Mouse (Mus musculus) midbrain, embryonic 14.5 days (tissue): Measurements from ENCODE around the gene Slc25a25. TPM values are rescaled to one million over a fixed set of nuclear protein-coding genes. Genes with fewer than 3 reads are reported as not detected.

ENCODE experiments used
- ATAC-seq: fragments of 200-750 bp; cut with Nextera tagmentation; 2 replicates; pipeline ENCODE4 v1.8.0; 2017; ENCODE audit warnings: moderate number of reproducible peaks, moderate library complexity; ENCODE audit not compliant: low FRiP score, low TSS enrichment
- DNase-seq: peaks from one replicate; pipeline ENCODE4 v3.0.0-alpha.2; 2015
- H3K27ac ChIP-seq: fragments of 300-500 bp; sonication (generic); replicated peaks from 2 replicates; pipeline ENCODE4 v1.5.1; 2014; ENCODE audit warnings: mild to moderate bottlenecking, low read depth, low read length, moderate library complexity
- H3K27me3 ChIP-seq: fragments of 300-500 bp; sonication (generic); 2 replicates; pipeline ENCODE4 v1.6.1; 2014; ENCODE audit warnings: low read length, control low read depth, mixed read lengths; ENCODE audit not compliant: control insufficient read depth, insufficient read depth
- H3K36me3 ChIP-seq: fragments of 300-500 bp; sonication (generic); 2 replicates; pipeline ENCODE4 v1.6.1; 2014; ENCODE audit warnings: low read length, control low read depth; ENCODE audit not compliant: control insufficient read depth, insufficient read depth
- H3K4me1 ChIP-seq: fragments of 300-500 bp; sonication (generic); 2 replicates; pipeline ENCODE4 v1.6.1; 2014; ENCODE audit warnings: mild to moderate bottlenecking, antibody characterized with exemption, low read length, control low read depth; ENCODE audit not compliant: control insufficient read depth, insufficient read depth
- H3K4me2 ChIP-seq: fragments of 300-500 bp; sonication (generic); 2 replicates; pipeline ENCODE4 v1.6.1; 2014; ENCODE audit warnings: mild to moderate bottlenecking, low read length, moderate library complexity
- H3K4me3 ChIP-seq: fragments of 300-500 bp; sonication (generic); replicated peaks from 2 replicates; pipeline ENCODE4 v1.5.1; 2014; ENCODE audit warnings: low read depth, low read length
- H3K9ac ChIP-seq: fragments of 300-500 bp; sonication (generic); replicated peaks from 2 replicates; pipeline ENCODE4 v1.6.1; 2014; ENCODE audit warnings: mild to moderate bottlenecking, low read length, moderate library complexity
- H3K9me3 ChIP-seq: fragments of 300-500 bp; sonication (generic); 2 replicates; pipeline ENCODE4 v1.6.1; 2016; ENCODE audit warnings: low read length, control low read depth, mixed read lengths; ENCODE audit not compliant: control insufficient read depth
- WGBS: fragments of 180-500 bp; shearing (Covaris S2); extraction: QIAGEN DNeasy Blood & Tissue Kit; methylation state at CpG from one replicate; pipeline ENCODE4 v1.1.7; 2014; 5-methylcytosine and 5-hydroxymethylcytosine counted together
- polyA plus RNA-seq: library from polyadenylated mRNA; unstranded; fragments of >200 nt; fragmentation: Nextera tagmentation; extraction: Ambion mirVana; gene quantifications from 2 replicates; pipeline ENCODE4 v1.2.1, GENCODE M21; 2014

Gene Slc25a25
- polyA plus RNA-seq, 1 experiment from 2014 or later: 41.5 TPM

DNA sequence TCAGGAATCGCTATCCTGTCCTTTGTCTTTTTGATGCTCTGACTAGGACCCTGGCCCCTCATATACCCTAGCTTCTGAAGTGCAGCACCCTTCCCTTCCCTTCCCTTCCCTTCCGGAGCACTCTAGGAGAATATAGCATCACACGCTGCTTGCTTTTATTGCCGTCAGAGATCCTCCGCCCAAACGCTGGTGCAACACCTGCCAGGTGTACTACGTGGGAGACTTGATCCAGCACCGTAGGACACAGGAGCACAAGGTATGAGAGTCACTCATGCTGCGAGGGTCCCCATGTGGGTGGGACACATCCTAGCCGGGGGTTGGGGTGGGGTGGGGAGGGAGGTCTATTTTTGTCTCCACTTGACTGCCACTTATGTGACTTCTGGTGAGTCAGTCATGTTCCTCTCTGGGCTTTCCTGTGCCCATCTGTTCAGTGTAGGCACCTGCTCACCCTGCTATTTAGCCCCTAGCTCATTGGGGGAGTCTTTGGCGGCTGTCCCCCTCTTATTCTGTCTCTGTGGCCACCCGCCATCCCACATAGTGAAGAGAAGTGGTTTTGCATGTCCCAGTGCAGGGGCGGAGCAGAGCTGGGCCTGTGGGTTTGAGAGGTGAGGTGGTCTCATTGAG lies 75.8 kb downstream of the Slc25a25 start:
- no peak overlapping the region for H3K4me3 ChIP-seq
- H3K9me3 ChIP-seq: no peaks in the 10 kb centered on the region
- H3K36me3 ChIP-seq: peaks cover 90% of the 10 kb centered on the region
- H3K27me3 ChIP-seq: no peaks in the 10 kb centered on the region
- 94% methylated on average over 13 of the region's 13 CpGs for WGBS
- no peak for ATAC-seq
- H3K4me1 ChIP-seq: no peaks in the 10 kb centered on the region
- no peak overlapping the region for H3K27ac ChIP-seq
- no peak overlapping the region for H3K9ac ChIP-seq
- DNase-seq: no peak
- no peak overlapping the region for H3K4me2 ChIP-seq

DNA sequence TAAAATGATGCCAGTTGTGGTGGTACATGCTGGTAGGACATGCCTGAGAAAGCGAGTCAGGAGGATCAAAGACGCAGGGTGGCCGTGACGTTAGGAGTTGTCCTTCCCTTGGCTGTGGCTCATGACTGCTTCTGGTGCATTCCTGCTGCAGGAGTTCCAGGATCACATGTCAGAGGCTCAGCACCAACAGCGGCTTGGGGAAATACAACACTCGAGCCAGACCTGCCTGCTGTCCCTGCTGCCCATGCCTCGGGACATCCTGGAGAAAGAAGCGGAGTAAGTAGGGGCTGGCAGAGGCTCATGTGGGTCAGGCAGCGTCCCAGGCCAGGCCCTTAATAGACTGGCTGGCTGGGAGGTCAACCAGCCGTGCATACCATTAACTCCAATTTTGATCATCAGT lies 77.1 kb downstream of the Slc25a25 start:
- Histone ChIP-seq H3K9me3 (no peaks in the 10 kb centered on the region), H3K36me3 (peaks cover 94% of the 10 kb centered on the region), H3K27me3 (no peaks in the 10 kb centered on the region), H3K4me3 (no peak overlapping the region), H3K27ac (no peak overlapping the region), H3K4me2 (no peak overlapping the region), H3K4me1 (no peaks in the 10 kb centered on the region), H3K9ac (no peak overlapping the region)
- 91% methylated on average over 10 of the region's 10 CpGs for WGBS
- no peak for DNase-seq
- no peak for ATAC-seq

GRCm38 (mm10) chr2:32367315-32367714 lies 83.9 kb downstream of the Slc25a25 start:
- Histone ChIP-seq H3K36me3 (peaks cover 61% of the 10 kb centered on the region), H3K4me2 (no peak overlapping the region), H3K27me3 (no peaks in the 10 kb centered on the region), H3K4me1 (peaks cover 8% of the 10 kb centered on the region), H3K27ac (no peak overlapping the region), H3K9ac (no peak overlapping the region), H3K9me3 (no peaks in the 10 kb centered on the region), H3K4me3 (no peak overlapping the region)
- no peak for DNase-seq
- WGBS: 97% methylated on average over 5 of the region's 5 CpGs
- ATAC-seq: no peak

Other genes with a start within 250 kb of the Slc25a25 start
- gene Pomt1, start 214.9 kb downstream of the Slc25a25 start, polyA plus RNA-seq: 28.3 and 33.2 TPM in 2 replicates
- gene Uck1, start 191.3 kb downstream of the Slc25a25 start, polyA plus RNA-seq: 89.6 and 96.1 TPM in 2 replicates
- gene Golga2, start 164.1 kb downstream of the Slc25a25 start, polyA plus RNA-seq: 22.5 and 26.1 TPM in 2 replicates
- 169 and 339 TPM in 2 replicates for gene Swi5, start 163.4 kb downstream of the Slc25a25 start, polyA plus RNA-seq
- gene Ciz1, start 99.1 kb downstream of the Slc25a25 start, polyA plus RNA-seq: 46.4 and 54.1 TPM in 2 replicates
- gene Dnm1, start 98.1 kb downstream of the Slc25a25 start, polyA plus RNA-seq: 90.6 and 103 TPM in 2 replicates
- gene 1110008P14Rik, start 69.5 kb downstream of the Slc25a25 start, polyA plus RNA-seq: 107 and 153 TPM in 2 replicates
- not detected in 2 replicates for gene Lcn2, start 63.2 kb downstream of the Slc25a25 start, polyA plus RNA-seq
- 46.2 and 64.4 TPM in 2 replicates for gene Ptges2, start 55.5 kb downstream of the Slc25a25 start, polyA plus RNA-seq
- 5.3 and 5.6 TPM in 2 replicates for gene Naif1, start 988 bp downstream of the Slc25a25 start, polyA plus RNA-seq
- 6.9 and 7.8 TPM in 2 replicates for gene Fam102a, start 83.9 kb upstream of the Slc25a25 start, polyA plus RNA-seq
- 138 and 165 TPM in 2 replicates for gene Dpm2, start 119.4 kb upstream of the Slc25a25 start, polyA plus RNA-seq
- 7.1 and 11.5 TPM in 2 replicates for gene Pip5kl1, start 123.4 kb upstream of the Slc25a25 start, polyA plus RNA-seq
- 0.29 and 1.3 TPM in 2 replicates for gene 9430097D07Rik, start 124.2 kb upstream of the Slc25a25 start, polyA plus RNA-seq
- gene St6galnac4, start 135.7 kb upstream of the Slc25a25 start, polyA plus RNA-seq: 20.1 and 24.8 TPM in 2 replicates
- gene St6galnac6, start 148.3 kb upstream of the Slc25a25 start, polyA plus RNA-seq: 7.6 and 10.2 TPM in 2 replicates
- gene Ak1, start 170.3 kb upstream of the Slc25a25 start, polyA plus RNA-seq: 69.2 and 76.2 TPM in 2 replicates
- gene Eng, start 195.2 kb upstream of the Slc25a25 start, polyA plus RNA-seq: 13.5 and 23.8 TPM in 2 replicates